Mouse (Mus musculus) c-Kit-negative CD71-positive TER-119-positive erythroid progenitor cells, embryonic 14.5 days (primary cell): Measurements from ENCODE around the gene Ndufs4.
"Not testable (repeated sequence)": the region's sequence is repeated elsewhere in the genome, so short reads cannot be mapped to it uniquely, and the experiment has no call there.

Experiments used
- DNase-seq: peaks from one replicate; pipeline ENCODE4 v3.0.0-alpha.2; 2013; ENCODE audit warnings: low read depth, low spot score

Ndufs4 gene

DNA sequence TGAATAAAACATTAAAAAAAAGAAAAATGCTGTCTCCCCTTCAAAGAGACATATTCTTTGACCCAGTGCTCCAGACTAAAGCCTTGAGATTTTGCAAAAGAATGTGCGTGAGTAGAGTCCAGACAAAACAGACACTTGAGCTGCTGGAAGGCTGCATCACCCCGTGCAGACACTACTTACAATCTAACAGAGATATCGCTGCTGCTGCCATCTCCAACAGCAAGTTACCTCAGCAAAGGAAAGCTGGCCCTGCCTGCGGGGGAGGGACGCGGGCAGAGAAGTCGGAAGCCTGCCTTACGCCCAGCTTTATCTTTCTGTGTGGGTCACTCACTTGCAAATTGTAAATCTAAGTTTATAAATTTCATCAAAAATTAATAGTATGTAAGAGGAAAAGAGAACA lies 45.1 kb downstream of the Ndufs4 start:
- DNase-seq: no peak

DNA sequence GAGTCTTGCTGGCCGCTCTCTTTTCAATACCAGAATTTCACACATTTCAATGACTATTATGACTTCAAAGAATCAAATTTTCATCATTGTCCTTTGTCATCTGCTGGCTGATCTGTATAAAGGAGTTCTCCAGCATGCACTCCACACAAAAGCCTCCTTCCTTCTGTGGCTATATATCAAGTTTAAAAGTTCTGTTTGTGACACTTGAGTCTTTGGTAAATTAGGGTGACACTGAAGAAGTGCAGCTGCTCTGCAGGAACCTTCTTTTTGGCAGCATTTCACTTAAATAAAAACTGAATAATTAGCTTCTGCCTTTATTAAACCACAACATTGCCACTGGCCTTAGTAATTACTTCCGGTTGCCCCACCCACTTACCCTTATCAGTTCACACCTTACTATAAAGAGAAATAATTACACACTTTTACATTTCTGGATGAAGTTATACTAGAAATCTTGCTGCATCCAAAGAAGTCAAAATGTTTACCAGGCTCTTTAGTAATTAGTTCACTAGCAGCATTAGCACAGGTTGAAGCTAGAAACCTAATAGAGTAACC lies 68.1 kb downstream of the Ndufs4 start:
- no peak for DNase-seq

DNA sequence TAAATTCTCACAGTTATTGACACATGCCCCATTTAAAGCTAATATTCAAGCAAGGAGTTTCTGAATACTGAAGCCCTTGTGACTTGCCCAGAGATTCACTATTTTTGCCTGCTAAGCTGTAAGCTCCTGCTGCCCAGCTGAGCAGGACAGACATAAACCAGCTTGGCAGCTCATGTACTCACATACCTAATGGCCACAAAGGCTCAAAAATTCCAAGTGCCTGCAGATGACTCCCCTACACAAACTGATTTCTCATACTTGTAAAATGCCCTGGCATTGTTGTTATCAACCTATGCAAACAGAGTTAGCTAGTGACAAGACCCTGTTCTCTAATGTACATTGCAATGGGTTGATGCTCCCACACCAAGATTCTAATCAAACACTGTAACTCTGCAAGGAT lies 68.9 kb downstream of the Ndufs4 start:
- no peak for DNase-seq

DNA sequence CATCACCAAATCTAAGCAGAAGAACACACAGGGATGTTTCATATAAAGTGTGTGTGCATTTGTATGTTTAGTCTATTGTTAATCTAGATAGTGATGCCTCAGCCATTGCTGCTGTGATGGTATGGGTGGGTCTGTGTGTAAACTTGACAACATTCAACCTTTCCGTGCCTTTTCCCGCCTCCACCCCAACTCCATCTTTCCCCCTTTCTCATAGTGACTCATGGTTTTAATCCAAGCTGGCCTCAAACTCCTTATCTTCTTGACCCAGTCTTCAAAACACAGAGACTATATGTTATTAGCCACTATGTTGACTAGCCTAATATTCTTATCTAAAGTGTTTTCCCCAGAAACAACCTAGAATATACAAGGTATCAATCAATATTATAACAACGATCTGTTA lies 72.7 kb downstream of the Ndufs4 start:
- peak; percentile 22 for DNase-seq

DNA sequence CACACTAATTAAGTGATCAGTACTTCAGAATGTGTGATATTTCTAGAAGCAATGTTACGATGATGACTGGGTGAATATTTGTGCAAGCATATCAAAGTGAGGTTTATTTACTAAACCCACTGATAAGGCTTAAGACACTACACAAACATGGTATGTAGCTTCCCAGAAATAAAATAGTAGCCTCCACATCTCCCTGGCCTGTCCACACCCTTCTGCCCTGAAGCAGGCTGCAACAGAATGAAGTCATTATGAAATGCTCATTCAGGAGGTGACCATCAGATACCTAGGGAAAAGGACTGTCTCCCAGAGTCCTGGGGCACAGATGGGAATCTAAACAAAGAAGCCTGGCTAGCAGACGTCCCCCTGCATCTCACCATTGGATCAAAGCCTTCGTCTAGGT lies 73.1 kb downstream of the Ndufs4 start:
- DNase-seq: no peak

DNA sequence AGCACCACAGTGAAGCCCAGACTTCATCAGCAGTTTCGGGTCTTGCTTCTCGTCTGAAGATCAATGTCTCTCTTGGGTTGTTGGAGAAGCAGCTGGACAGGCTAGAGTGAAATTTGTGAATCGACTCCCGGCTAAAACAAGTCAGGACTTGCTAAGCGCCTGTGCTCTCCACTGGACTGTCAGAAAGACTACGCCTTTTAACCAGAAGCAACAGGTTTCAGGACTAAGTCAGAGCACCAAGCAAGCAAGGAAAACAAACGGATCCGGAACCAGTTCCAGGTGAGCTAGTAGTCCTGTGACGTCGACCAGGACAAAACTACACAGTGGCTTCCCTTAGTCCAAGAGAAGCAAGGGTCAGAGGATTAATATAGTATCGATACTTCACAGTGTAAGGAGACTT lies 77.5 kb downstream of the Ndufs4 start:
- no peak for DNase-seq

DNA sequence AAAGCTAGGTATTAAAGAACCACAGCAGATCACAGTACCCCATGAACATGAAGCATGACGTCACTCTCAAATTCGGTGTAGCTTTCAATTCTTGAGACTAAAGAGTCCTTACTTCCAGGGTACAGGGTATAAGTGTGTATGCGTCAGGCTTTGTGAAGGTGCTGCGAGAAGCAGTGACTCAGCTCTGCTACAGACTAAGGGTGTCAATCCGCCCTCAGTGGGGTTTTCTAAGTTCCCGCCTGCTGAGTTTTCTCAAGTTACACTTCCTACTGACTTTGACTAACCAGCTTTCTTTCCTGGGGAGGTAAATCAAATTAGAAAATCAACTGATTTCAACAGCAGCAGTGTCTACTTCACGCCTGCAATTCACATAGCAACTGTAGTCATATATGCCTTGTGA lies 83.4 kb downstream of the Ndufs4 start:
- no peak for DNase-seq

DNA sequence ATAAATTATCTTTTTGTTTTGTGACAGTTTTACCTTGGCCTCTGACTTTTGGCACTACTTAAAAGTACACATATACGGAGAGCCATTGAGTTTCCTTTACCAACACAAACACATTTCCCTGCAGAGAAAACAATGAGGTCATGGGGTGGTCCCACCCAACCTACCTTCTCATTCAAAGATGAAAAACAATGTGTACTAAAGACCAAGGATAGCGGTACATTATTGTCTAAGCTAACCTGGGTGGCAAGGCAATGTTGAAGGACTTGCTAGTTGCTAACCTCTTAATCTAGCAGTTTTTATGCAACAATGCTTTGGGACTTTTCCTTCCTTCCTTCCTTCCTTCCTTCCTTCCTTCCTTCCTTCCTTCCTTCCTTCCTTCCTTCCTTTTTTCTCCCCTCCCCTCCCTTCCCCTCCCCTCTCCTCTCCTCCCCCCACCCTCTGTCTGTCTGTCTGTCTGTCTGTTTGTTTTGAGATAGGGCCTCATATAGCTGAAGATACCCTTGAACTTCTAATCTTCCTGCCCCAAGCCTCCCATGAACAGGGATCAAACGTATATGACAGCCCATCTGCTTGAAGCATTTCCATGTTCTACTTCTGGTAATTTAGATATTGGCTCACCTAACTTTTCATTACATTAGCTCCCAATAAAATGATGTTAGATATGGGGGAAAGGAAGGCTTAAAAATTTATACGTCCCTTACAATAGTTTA lies 84.4 kb downstream of the Ndufs4 start:
- DNase-seq: no peak

DNA sequence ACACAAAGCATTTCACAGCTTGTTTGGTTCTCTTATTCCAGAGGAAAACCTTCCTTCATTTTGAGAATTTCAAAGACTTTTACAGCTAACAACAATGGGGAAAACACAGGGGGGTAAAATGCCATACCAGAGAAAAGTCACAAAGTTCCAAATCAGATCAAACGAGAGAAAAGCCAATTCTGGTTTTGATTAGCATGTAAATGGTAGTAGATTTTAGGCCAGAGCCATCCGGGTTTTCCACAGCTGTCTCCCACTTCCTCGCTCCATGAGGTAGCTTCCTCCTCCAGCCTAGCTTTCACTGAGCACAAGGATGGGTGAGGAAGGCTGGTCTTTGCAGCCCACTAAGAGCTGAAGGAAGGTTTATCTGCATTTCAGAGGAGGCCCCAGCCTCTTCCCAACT lies 90.3 kb downstream of the Ndufs4 start:
- DNase-seq: no peak

DNA sequence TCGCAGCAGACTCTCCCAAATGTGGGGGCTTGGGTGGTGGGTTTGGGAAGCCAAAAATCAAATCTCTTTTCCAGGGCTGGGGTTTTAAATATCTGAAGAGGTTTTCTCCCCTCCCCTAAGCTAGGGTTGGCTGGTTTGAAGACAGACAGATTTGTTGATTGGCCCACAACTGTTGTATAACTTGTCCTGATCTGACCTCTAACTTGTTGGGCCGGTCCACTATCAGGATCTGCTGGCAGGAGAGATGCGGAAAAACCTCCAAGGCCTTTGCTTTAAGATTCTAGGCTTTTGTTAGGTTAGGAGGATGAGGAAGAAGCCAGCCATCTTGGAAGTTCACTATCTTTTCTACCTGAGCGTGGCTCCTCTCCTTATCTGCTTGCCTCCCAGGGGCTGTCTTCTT lies 91.5 kb downstream of the Ndufs4 start:
- DNase-seq: no peak

DNA sequence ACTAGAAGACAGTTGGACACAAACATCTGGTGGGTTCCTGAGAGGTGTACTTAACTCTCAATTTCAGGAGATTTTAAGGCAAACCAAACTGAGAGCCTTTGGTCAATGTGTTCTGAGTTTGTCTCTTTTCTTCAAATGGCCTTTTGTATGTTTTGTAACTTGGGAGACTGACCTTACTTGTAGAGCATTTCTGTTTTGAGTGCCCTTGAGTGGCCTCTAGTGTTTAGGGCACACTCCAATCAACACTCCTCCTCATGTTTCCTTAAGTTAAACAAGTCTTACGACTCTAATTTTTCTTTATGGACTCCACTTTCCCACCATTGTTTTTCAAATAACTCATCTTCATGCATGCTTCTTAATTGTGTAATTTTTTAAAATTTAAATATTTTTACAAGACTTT lies 98.6 kb downstream of the Ndufs4 start:
- no peak for DNase-seq

DNA sequence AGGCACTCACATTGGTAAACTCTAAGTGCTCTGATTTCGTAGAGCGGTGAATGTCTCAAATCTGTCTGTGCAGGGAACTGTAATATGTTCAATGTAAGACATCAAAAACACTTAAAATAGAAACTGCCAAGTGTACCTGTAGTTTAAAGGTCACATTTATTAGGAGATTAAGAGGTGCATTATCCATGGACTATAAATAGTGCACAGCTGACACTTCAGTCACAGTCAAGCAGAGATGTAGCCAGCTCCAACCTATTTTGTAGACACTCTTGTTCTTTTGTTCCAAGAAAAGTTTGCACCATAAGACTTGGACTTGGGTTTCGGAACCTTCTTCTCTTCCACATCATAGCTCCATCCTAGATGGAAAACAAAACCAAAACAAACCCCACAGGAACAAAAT lies 99.5 kb downstream of the Ndufs4 start:
- no peak for DNase-seq

DNA sequence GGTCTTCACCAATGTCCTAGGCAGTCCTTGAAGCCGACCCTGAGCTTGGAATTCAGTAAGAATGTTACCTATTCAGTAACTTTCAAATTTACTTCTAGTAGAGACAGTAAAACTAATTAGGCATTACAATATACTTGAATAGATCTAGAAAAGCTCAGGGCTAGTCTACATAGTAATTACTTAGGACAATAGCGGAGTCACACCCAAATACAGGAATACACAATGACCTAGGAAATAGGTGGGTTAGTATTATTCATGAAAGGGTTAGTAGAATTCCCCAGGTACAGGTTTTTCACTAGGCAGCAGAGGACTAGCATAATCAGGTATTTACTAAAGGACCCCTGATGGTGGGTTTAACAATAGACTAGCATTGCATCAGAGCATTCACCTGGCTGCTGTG lies 109.4 kb downstream of the Ndufs4 start:
- DNase-seq: not testable (repeated sequence)

DNA sequence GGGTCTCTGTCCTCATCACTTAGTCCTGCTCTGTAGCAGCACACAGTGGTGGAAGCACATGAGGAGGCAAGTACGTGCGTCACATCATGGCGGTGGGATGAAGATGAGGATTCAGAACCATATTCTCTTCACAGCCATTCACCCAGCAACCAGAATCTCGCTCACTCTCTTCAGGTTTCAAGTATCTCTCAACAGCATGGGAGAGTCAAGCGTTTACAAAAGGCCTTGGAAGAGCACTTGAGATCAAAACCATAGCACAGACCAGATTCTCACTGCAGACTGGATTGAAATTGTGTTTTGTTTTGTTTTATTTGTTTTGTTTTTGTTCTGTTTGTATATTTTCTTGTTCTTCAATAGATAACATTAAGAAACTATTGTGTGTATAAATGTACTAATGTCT lies 110.8 kb downstream of the Ndufs4 start:
- no peak for DNase-seq

DNA sequence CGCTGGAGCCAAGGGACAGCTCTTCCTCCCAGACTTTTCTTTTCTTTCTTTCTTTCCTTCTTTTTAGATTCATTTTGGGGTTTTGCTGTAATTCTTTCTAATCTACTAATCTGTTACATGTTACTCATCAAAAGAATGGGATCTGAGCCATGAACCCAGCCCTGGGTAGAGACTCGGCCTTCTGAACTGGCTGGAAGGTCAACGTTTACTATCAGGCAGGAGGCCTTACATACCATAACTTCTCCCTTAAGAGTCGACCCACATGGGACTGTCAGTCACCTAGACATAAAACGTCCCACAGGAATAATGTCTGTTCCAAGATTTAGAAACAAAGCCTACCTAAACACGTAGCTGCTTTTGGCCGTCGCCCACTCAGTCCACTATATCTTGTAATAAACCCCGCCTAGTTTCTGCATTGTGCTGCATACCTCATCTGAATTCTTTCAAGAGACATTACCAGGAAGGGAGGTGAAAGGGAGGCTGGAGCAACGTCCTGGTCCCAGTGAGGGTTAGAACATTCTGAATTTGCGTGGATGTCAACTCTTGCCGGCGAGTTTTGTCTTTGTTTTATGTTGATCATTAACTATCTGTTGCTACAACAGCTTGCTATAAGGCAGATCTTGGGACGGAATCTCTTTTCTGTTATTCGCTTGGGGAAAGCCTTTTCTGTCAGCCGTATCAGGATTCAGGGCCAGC lies 116.5 kb downstream of the Ndufs4 start:
- DNase-seq: no peak

DNA sequence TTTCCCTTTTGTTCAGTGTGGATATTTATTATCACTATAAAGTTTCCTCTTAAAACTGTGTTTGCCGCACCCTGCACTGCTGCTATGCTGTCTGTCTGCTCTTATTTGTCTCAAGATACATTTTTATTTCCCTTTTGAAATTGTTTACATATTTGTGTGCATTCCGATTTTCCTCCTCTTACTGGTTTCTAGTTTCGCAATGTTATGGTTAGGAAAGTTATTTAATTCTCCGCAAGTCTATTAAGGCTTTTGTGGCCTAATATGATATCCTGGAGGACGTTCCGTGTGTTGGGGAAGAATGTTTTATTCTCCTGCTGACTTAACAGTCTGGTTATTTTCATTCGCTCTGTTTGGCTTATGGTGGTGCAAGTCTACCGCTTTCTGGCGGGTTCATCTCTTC lies 120.3 kb downstream of the Ndufs4 start:
- no peak for DNase-seq

DNA sequence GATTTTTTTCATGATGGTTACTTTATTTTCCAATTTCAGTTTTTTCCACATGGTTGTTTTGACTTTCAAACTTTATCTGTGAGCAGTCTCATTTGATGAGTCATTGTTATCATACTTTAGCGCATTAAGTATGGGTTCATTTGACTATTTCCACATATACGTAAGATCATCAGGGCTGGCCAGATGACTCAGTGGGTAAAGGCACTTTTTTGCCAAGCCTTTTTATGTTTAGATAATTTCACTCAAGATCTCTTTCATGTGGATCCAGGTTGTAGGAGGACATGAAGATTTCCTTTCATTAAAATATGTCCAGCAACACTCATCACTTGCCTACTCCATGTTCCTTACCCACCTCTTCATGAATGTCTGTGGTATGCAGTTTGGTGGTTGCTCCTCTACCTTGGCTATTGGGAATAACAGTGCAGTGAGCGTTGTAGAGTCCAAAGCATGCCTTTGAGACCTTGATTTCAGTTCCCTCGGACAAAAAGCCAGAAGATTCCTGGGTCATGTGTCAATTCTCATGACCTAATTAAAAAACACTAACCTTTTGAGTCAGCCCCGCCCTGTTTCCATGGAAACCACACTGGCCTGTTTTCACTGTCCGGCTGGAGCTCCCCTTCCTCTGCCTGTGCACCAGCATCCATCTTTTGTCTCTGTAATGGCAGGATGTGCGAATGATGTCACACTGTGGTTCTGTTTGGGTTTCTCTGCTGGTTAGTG lies 127.4 kb downstream of the Ndufs4 start:
- no peak for DNase-seq

DNA sequence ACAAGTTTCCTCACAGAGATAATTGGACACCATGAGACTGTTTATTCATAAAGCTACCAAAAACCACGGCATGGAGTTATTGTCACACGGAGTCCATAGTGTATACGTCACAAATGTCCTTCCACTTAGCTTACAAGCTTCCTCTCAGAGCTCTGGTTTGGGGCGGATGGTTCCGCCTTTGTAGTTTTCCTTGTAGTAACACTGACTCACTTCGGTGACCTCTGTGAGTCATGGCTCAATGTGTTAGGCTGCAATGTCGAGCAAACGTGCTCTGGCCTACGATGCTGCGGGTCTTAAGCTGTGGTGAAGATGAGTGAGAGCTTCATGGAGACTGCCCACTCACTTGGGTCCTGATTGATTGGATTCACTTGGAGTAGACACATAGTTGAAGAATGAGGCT lies 133.4 kb downstream of the Ndufs4 start:
- no peak for DNase-seq
